Mouse (Mus musculus): ENCODE data around the gene Il17ra.

GRCm38 (mm10) chr6:120469268-120469667 is 6.2 kb downstream of the Il17ra start:
- no peak for TF ChIP-seq CTCF (IDR thresholded peaks at IDR 0.05)
- TF ChIP-seq EP300 (IDR thresholded peaks at IDR 0.05) = no peak
